Mouse (Mus musculus) megakaryocyte, embryonic 14.5 days (primary cell): ENCODE measurements around the gene Lmbrd1. TPM values are rescaled to one million over a fixed set of nuclear protein-coding genes. Genes with fewer than 3 reads are reported as not detected.
A peak's percentile ranks its signal among the peaks of the same experiment; 100 is the strongest.

Source experiments
- H3K27me3 ChIP-seq: replicated peaks from 2 replicates; pipeline ENCODE3; 2012; ENCODE audit warnings: inconsistent platforms
- H3K36me3 ChIP-seq: replicated peaks from 2 replicates; pipeline ENCODE3; 2012; ENCODE audit warnings: low read length, inconsistent platforms, mixed read lengths
- H3K4me1 ChIP-seq: 2 replicates; pipeline ENCODE4 v1.6.1; 2012; ENCODE audit warnings: inconsistent platforms
- H3K4me3 ChIP-seq: replicated peaks from 2 replicates; pipeline ENCODE3; 2012; ENCODE audit warnings: moderate library complexity, mild to moderate bottlenecking, inconsistent platforms
- H3K9me3 ChIP-seq: 2 replicates; pipeline ENCODE4 v1.6.1; 2012; ENCODE audit warnings: inconsistent platforms
- FLI1 ChIP-seq: IDR thresholded peaks from 2 replicates; pipeline ENCODE4 v1.6.1; 2012; ENCODE audit warnings: low read length, inconsistent platforms, mixed read lengths
- GATA1 ChIP-seq: IDR thresholded peaks from 3 replicates; pipeline ENCODE4 v1.6.1; 2012; ENCODE audit warnings: mixed read lengths, low read length, inconsistent platforms, borderline replicate concordance
- polyA plus RNA-seq: library from polyadenylated mRNA; stranded (reverse); fragments of >175 nt; gene quantifications from 2 replicates; pipeline ENCODE4 v1.2.3, GENCODE M21; 2012; ENCODE audit warnings: low replicate concordance; ENCODE audit not compliant: insufficient read depth

Gene Lmbrd1
- polyA plus RNA-seq, 1 experiment: 4.0 TPM

GRCm38 (mm10) chr1:24681946-24682345 is 3.5 kb downstream of the Lmbrd1 start:
- H3K9me3 ChIP-seq: no peaks in the 10 kb centered on the region
- no peaks in the 10 kb centered on the region for H3K27me3 ChIP-seq
- no peak overlapping the region for H3K4me3 ChIP-seq
- peaks cover 22% of the 10 kb centered on the region for H3K4me1 ChIP-seq
- H3K36me3 ChIP-seq: peaks cover 19% of the 10 kb centered on the region
- no peak for TF ChIP-seq GATA1
- no peak for TF ChIP-seq FLI1

- Histone ChIP-seq H3K4me3 (no peak overlapping the region), H3K27me3 (no peaks in the 10 kb centered on the region)
- no peak for TF ChIP-seq FLI1
- no peak for TF ChIP-seq GATA1
Measured at GRCm38 (mm10) chr1:24683947-24684346, 5.5 kb downstream of the Lmbrd1 start.

DNA sequence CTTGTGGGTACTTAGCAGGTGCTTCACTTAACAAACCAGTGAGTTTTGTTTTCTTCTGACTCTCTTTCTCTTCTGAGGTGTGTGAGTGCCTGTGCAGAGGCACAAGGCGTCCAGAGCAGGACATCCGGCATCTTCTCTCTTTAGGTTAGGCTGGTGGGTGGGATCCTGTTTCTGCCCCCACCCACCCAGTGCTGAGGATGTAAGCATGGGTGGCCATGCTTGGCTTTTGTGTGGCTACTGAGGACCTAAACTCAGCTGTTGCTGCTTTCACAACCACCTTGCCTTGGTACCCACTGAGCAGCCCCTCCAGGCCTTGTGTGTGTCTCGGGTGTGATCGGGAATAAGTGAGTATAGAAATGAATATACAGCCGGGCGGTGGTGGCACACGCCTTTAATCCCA is 7.2 kb downstream of the Lmbrd1 start:
- H3K36me3 ChIP-seq: peaks cover 35% of the 10 kb centered on the region
- H3K27me3 ChIP-seq: no peaks in the 10 kb centered on the region
- TF ChIP-seq GATA1 (no peak), FLI1 (no peak)
- H3K4me1 ChIP-seq: peaks cover under 1% of the 10 kb centered on the region; the same call in 1 of the 2 replicates
- no peaks in the 10 kb centered on the region for H3K9me3 ChIP-seq
- no peak overlapping the region for H3K4me3 ChIP-seq

More at GRCm38 (mm10) chr1:24683947-24684346, 5.5 kb downstream of the Lmbrd1 start:
- no peaks in the 10 kb centered on the region for H3K9me3 ChIP-seq
- H3K36me3 ChIP-seq: peaks cover 31% of the 10 kb centered on the region
- H3K4me1 ChIP-seq: peaks cover 13% of the 10 kb centered on the region

GRCm38 (mm10) chr1:24686235-24687021 is 8.0 kb downstream of the Lmbrd1 start:
- H3K9me3 ChIP-seq: no peaks in the 10 kb centered on the region
- H3K36me3 ChIP-seq: peaks cover 39% of the 10 kb centered on the region
- H3K4me3 ChIP-seq: no peak overlapping the region
- TF ChIP-seq GATA1: no peak
- no peak for TF ChIP-seq FLI1
- H3K27me3 ChIP-seq: no peaks in the 10 kb centered on the region
- H3K4me1 ChIP-seq: no peaks in the 10 kb centered on the region; the same call in 1 of the 2 replicates

DNA sequence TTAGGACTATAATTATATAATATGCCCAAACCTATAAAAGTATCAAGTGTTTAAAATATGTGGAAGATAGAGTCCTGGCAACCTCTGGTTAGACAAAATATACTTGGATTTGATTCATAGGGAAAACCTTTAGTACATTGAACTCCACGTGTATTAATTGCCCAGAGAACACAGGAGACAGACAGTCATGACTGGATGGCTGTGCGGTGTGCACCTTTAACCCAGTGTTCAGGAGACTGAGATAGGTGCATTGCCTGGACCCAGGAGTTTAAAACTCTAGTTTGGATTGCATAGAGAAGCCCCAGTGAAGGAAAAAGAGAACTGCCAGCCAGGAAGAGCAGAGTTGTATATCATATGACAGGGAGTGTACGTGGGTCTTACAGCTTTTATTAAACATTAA is 19.2 kb downstream of the Lmbrd1 start:
- no peaks in the 10 kb centered on the region for H3K27me3 ChIP-seq
- no peak for TF ChIP-seq FLI1
- no peak for TF ChIP-seq GATA1
- H3K4me1 ChIP-seq: peaks cover 37% of the 10 kb centered on the region

DNA sequence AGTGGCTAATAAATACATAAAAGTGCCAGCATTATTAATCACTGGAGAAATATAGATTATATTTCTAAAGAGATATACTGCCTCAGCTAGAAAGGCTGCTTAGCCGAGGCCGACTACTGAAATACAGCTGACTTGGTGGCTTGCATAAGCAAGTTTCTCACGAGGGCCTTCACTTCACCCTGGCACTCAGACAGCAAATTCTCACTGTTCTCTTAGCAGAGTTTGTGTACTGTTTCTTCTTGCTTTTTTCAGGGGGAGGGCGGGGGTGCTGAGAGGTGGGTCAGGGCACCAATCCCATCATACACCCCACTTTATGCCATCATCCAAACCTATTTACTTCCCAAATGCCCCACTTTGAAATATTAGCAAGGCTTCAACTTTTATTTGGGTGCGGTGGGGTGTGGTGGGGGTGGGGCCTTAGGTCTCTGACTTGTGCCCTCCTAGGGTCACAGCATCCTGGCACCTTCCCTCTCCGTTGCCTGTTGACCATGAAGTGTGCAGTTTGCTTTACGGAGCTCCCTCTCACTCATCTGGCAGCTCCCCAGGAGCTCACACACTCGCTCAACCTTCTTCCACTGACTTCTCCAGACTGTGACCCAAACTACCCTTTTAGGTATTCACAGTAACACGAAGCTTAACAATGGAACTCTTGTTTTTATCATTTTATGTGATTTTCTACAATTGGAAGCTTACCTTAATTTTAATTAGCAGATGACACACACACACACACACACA is 19.9 kb downstream of the Lmbrd1 start:
- Histone ChIP-seq H3K9me3 (no peaks in the 10 kb centered on the region), H3K4me1 (peaks cover 37% of the 10 kb centered on the region), H3K27me3 (no peaks in the 10 kb centered on the region), H3K4me3 (no peak overlapping the region), H3K36me3 (peaks cover 10% of the 10 kb centered on the region)
- TF ChIP-seq GATA1: no peak
- TF ChIP-seq FLI1: no peak

More for the DNA sequence above, 19.2 kb downstream of the Lmbrd1 start:
- Histone ChIP-seq H3K36me3 (peaks cover 16% of the 10 kb centered on the region), H3K4me3 (no peak overlapping the region), H3K9me3 (no peaks in the 10 kb centered on the region)

DNA sequence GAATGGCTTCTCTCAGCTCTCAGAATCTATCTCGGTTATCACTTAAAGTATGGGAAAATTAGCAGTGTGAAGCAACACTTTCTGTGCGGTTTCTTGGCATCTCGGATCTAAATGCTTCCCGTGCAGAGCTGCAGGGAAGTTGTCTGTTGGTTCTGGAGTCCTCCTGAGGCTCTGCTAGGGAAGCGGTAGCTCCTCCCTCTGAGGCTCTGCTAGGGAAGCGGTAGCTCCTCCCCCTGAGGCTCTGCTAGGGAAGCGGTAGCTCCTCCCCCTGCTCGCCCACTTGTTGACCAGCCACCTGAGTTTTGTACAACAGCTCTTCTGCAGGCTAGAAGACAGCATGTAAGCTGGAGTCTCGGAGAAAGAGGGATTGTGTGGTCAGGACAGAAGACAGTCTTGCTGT is 20.9 kb downstream of the Lmbrd1 start:
- TF ChIP-seq GATA1 (no peak), FLI1 (no peak)
- Histone ChIP-seq H3K4me1 (peaks cover 37% of the 10 kb centered on the region), H3K27me3 (no peaks in the 10 kb centered on the region), H3K9me3 (no peaks in the 10 kb centered on the region), H3K36me3 (peaks cover 7% of the 10 kb centered on the region), H3K4me3 (peak overlapping the region; percentile 64)

- Histone ChIP-seq H3K27me3 (no peaks in the 10 kb centered on the region), H3K4me3 (no peak overlapping the region), H3K4me1 (peaks cover 37% of the 10 kb centered on the region), H3K36me3 (peaks cover 10% of the 10 kb centered on the region), H3K9me3 (no peaks in the 10 kb centered on the region)
- TF ChIP-seq FLI1 (no peak), GATA1 (no peak)
Measured at GRCm38 (mm10) chr1:24700241-24700640, 21.8 kb downstream of the Lmbrd1 start.

GRCm38 (mm10) chr1:24703821-24704220 is 25.4 kb downstream of the Lmbrd1 start:
- Histone ChIP-seq H3K27me3 (no peaks in the 10 kb centered on the region), H3K9me3 (no peaks in the 10 kb centered on the region), H3K36me3 (peaks cover 39% of the 10 kb centered on the region), H3K4me3 (no peak overlapping the region), H3K4me1 (peaks cover 28% of the 10 kb centered on the region)
- TF ChIP-seq FLI1: no peak
- TF ChIP-seq GATA1: no peak

DNA sequence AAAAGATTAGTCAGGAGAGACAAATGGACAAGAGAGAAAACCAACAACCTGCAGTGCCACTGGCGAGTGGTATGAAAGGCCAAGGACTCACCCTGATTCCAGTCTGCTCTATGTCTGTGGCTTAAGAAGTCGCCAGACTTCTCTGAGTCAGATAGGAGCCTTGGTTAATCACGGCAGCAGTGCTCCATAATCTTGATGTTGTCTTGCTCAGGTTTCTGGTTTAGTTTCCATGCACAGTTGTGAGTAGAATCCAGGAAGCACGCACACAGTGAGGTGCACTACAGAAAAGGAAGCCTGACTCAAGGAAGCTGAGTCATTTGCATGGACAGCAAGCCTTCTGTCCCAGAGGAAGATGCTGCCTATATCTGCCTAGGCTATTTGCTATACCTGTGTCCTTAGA is 37.9 kb downstream of the Lmbrd1 start:
- no peak for TF ChIP-seq FLI1
- TF ChIP-seq GATA1: no peak
- no peaks in the 10 kb centered on the region for H3K4me1 ChIP-seq
- H3K4me3 ChIP-seq: no peak overlapping the region
- H3K9me3 ChIP-seq: peaks cover 8% of the 10 kb centered on the region; the same call in 1 of the 2 replicates
- no peaks in the 10 kb centered on the region for H3K27me3 ChIP-seq
- peaks cover 69% of the 10 kb centered on the region for H3K36me3 ChIP-seq
